Mouse (Mus musculus) liver, embryonic 11.5 days (tissue): Measurements from ENCODE around the gene Mmab. TPM values are rescaled to one million over a fixed set of nuclear protein-coding genes. Genes with fewer than 3 reads are reported as not detected.

Experiments used
- ATAC-seq: fragments of 200-750 bp; cut with Nextera tagmentation; replicated peaks from 2 replicates; pipeline ENCODE4 v1.8.0; 2017; ENCODE audit warnings: moderate number of reproducible peaks, mild to moderate bottlenecking, moderate TSS enrichment, moderate library complexity; ENCODE audit not compliant: low FRiP score
- DNase-seq: peaks from one replicate; pipeline ENCODE4 v3.0.0-alpha.2; 2017; ENCODE audit warnings: low spot score
- H3K27ac ChIP-seq: fragments of 300-500 bp; sonication (generic); 2 replicates; pipeline ENCODE4 v1.5.1; 2014; ENCODE audit warnings: mild to moderate bottlenecking, low read depth, low read length, control low read depth
- H3K27me3 ChIP-seq: fragments of 300-500 bp; sonication (generic); replicated peaks from 2 replicates; pipeline ENCODE4 v1.6.1; 2014; ENCODE audit warnings: low read length, mixed read lengths; ENCODE audit not compliant: control insufficient read depth, insufficient read depth
- H3K36me3 ChIP-seq: fragments of 300-500 bp; sonication (generic); 2 replicates; pipeline ENCODE4 v1.6.1; 2014; ENCODE audit warnings: mild to moderate bottlenecking, low read length, moderate library complexity, mixed read lengths; ENCODE audit not compliant: control insufficient read depth, insufficient read depth
- H3K4me1 ChIP-seq: fragments of 300-500 bp; sonication (generic); replicated peaks from 2 replicates; pipeline ENCODE4 v1.6.1; 2014; ENCODE audit warnings: low read length, mixed read lengths; ENCODE audit not compliant: control insufficient read depth, insufficient read depth
- H3K4me2 ChIP-seq: fragments of 300-500 bp; sonication (generic); 2 replicates; pipeline ENCODE4 v1.6.1; 2014; ENCODE audit warnings: mild to moderate bottlenecking, control low read depth, moderate library complexity
- H3K4me3 ChIP-seq: fragments of 300-500 bp; sonication (generic); 2 replicates; pipeline ENCODE4 v1.5.1; 2014; ENCODE audit warnings: low read depth, low read length, control low read depth
- H3K9ac ChIP-seq: fragments of 300-500 bp; sonication (generic); 2 replicates; pipeline ENCODE4 v1.6.1; 2014; ENCODE audit warnings: low read depth, low read length, control low read depth
- H3K9me3 ChIP-seq: fragments of 300-500 bp; sonication (generic); 2 replicates; pipeline ENCODE4 v1.6.1; 2016; ENCODE audit warnings: low read length, inconsistent platforms, mixed read lengths; ENCODE audit not compliant: control insufficient read depth
- WGBS: fragments of 180-500 bp; shearing (Covaris S2); extraction: QIAGEN DNeasy Blood & Tissue Kit; methylation state at CpG from one replicate; pipeline ENCODE4 v1.1.7; 2014; 5-methylcytosine and 5-hydroxymethylcytosine counted together
- polyA plus RNA-seq: library from polyadenylated mRNA; unstranded; fragments of >200 nt; fragmentation: Nextera tagmentation; extraction: Ambion mirVana; gene quantifications from 2 replicates; pipeline ENCODE4 v1.2.1, GENCODE M21; 2014

Gene Mmab
- polyA plus RNA-seq, 1 experiment from 2014 or later: 27.9 TPM

DNA sequence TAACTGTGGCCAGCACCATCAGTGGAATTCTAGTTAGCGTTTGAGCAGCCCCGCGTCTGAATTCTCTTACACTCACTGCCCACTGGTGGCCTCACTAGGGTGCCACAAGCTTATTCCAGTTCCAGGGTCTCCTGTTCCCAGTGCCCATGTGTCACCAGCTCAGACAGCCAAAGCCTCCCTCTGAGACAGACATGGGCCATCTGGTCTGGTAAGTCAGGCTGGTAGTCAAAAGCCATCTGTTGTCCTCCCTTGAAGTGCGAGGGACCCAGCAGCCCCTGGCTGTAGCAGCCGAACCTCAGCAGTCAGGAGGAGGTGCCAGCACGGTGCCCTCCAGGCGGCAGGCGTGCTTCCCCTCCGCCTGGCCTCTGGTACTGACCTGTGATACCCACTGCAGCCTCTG lies 12.4 kb upstream of the Mmab start:
- H3K4me3 ChIP-seq: no peak overlapping the region
- no peak overlapping the region for H3K4me2 ChIP-seq
- H3K27me3 ChIP-seq: no peaks in the 10 kb centered on the region
- peaks cover 3% of the 10 kb centered on the region; the same call in 1 of the 2 replicates for H3K36me3 ChIP-seq
- ATAC-seq (no peak), DNase-seq (no peak)
- peaks cover 7% of the 10 kb centered on the region for H3K4me1 ChIP-seq
- WGBS: 81% methylated on average over 9 of the region's 9 CpGs
- no peaks in the 10 kb centered on the region for H3K9me3 ChIP-seq
- no peak overlapping the region for H3K9ac ChIP-seq
- no peak overlapping the region for H3K27ac ChIP-seq

DNA sequence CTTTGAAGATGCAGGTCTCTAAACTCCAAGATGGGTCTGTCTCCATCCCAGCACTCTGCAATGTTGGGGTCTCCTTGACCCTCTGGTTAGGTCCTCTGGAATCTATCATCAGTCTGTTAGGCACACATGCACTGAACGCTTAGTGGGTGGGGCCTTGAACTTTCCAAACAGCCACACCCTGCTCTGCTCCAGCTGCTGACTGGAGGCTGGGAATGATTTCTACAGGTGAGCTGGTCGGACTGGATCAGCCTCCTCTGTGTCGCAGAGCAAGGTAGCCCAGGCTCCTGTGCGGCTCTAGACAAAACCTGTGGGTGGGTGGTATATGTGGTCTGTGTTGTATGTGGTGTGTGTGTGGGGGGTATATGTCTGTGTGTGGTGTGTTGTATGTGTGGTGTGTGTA lies 5.2 kb upstream of the Mmab start:
- Histone ChIP-seq H3K27me3 (no peaks in the 10 kb centered on the region), H3K4me2 (no peak overlapping the region), H3K9ac (no peak overlapping the region), H3K36me3 (peaks cover 7% of the 10 kb centered on the region; the same call in 1 of the 2 replicates), H3K9me3 (no peaks in the 10 kb centered on the region), H3K4me3 (no peak overlapping the region), H3K27ac (no peak overlapping the region), H3K4me1 (peaks cover 9% of the 10 kb centered on the region; the same call in 1 of the 2 replicates)
- 77% methylated on average over 4 of the region's 4 CpGs for WGBS
- no peak for ATAC-seq
- DNase-seq: no peak

DNA sequence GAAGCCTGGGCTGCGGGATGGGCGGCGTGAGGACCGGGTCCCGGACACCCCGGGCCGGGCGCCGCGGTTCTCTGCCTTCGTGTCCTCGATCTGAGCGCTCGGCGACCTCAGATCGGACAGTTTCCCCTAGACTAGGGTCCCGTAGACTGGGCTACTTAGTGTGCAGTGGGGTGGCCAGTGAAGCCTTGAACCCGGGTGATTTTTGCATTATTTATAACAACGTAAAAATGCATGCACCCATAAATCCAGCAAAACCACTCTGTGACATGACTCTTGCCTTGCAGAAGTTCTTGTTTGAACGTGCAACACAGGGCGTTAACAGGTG lies 470 bp upstream of the Mmab start:
- Histone ChIP-seq H3K4me3 (peak overlapping the region; percentile 62), H3K36me3 (peaks cover 4% of the 10 kb centered on the region; the same call in 1 of the 2 replicates), H3K27ac (no peak overlapping the region), H3K9ac (peak overlapping the region; percentile 63), H3K9me3 (no peaks in the 10 kb centered on the region), H3K27me3 (no peaks in the 10 kb centered on the region), H3K4me2 (peak overlapping the region; percentile 81), H3K4me1 (peaks cover 14% of the 10 kb centered on the region; the same call in 1 of the 2 replicates)
- ATAC-seq: no peak
- WGBS: under 1% methylated on average over 21 of the region's 21 CpGs
- DNase-seq: no peak

DNA sequence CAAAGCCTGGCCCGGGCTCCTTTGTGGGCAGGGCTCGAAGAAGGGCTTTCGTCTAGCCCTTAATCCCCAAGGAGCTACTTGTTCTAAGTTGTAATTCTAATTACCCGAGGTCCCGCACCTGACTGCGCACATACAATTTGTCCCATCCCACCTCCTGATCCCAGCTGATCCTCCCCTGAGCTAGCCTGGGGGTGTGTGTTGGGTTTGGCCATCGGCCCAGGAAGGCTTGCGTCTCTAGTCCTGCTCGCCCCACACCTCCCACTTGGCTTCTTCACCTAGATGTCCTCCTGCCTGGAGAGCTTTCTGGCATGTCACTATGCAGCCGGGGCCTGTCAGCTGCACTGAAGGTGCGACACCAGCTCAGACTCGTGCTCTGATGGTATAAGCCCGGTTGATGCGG lies 8.3 kb downstream of the Mmab start:
- Histone ChIP-seq H3K4me3 (no peak overlapping the region), H3K9ac (no peak overlapping the region), H3K27ac (no peak overlapping the region), H3K36me3 (peaks cover 5% of the 10 kb centered on the region; the same call in 1 of the 2 replicates), H3K9me3 (no peaks in the 10 kb centered on the region), H3K4me1 (no peaks in the 10 kb centered on the region), H3K27me3 (no peaks in the 10 kb centered on the region), H3K4me2 (no peak overlapping the region)
- ATAC-seq (no peak), DNase-seq (no peak)
- 92% methylated on average over 14 of the region's 14 CpGs for WGBS

DNA sequence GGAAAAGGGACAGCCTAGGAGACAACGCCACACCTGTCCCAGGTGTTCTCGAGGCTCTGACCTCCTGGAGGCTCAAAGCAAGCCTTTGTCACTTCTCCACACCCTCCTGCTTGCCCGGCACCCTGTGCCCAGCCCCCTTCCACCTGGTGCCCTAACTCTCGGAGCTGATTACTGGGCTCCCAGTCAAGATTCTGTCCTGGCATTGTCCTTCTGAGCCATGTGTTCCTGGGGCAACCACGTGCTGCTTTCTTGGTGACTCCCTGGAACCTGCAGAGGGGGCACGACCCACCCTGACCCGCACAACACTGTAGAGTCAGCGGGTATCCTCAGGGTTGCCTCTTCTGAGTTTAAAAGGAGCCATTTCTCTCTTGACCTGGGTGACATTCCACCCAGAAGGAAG lies 9.5 kb downstream of the Mmab start:
- Histone ChIP-seq H3K27me3 (no peaks in the 10 kb centered on the region; the same call in 1 of the 2 replicates), H3K9me3 (no peaks in the 10 kb centered on the region), H3K4me1 (no peaks in the 10 kb centered on the region), H3K4me3 (no peak overlapping the region), H3K4me2 (no peak overlapping the region), H3K9ac (no peak overlapping the region), H3K36me3 (peaks cover 5% of the 10 kb centered on the region; the same call in 1 of the 2 replicates), H3K27ac (no peak overlapping the region)
- 85% methylated on average over 8 of the region's 8 CpGs for WGBS
- ATAC-seq (no peak), DNase-seq (no peak)

DNA sequence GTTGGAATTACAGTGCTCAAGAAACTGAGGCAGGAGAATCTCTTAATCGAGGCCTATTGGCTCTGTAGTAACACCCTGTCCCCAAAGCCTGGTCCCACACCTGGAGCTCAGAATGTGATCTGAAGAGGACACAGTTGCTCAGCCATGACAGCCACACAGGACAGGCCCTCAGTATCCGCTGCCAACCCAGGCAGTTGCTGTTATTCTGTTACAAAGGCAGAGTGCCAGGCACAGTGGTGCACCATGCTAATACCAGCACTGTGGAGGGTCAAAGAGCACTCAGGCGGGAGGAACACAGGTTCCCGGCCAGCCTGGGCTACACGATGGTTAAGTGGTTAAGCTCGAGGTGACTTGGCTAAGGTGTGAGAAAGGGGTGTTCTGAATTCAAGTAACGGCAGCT lies 14.1 kb downstream of the Mmab start:
- Histone ChIP-seq H3K27ac (no peak overlapping the region), H3K4me2 (no peak overlapping the region)
- 82% methylated on average over 7 of the region's 7 CpGs for WGBS

DNA sequence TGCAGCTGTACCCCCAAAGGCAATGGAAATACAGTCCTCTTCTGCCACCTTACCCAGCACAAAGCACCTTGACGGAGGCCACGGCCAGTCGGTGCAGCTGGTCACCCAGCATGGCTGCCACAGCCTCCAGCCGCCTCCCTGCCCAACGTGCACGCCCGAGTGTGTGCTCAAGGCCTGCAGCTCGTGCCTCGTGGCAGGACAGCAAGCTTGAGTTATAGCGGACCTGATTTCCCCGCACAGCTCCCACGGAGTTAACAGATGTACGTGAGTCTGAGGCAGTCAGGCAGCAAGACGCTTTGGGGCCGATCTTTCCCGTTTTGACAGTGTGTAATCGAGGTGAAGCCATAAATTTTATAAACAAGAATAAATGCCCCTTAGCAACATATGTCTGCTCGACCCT lies 15.2 kb downstream of the Mmab start:
- no peaks in the 10 kb centered on the region for H3K4me1 ChIP-seq
- 69% methylated on average over 18 of the region's 18 CpGs for WGBS
- H3K27ac ChIP-seq: no peak overlapping the region
- H3K36me3 ChIP-seq: no peaks in the 10 kb centered on the region
- no peaks in the 10 kb centered on the region for H3K9me3 ChIP-seq
- H3K4me3 ChIP-seq: no peak overlapping the region
- no peak overlapping the region for H3K9ac ChIP-seq
- no peak for DNase-seq
- ATAC-seq: no peak
- no peaks in the 10 kb centered on the region; the same call in 1 of the 2 replicates for H3K27me3 ChIP-seq
- H3K4me2 ChIP-seq: no peak overlapping the region

More for the DNA sequence above, 14.1 kb downstream of the Mmab start:
- Histone ChIP-seq H3K4me3 (no peak overlapping the region), H3K4me1 (no peaks in the 10 kb centered on the region), H3K9me3 (no peaks in the 10 kb centered on the region), H3K27me3 (no peaks in the 10 kb centered on the region; the same call in 1 of the 2 replicates), H3K9ac (no peak overlapping the region), H3K36me3 (no peaks in the 10 kb centered on the region)
- ATAC-seq: no peak
- no peak for DNase-seq

DNA sequence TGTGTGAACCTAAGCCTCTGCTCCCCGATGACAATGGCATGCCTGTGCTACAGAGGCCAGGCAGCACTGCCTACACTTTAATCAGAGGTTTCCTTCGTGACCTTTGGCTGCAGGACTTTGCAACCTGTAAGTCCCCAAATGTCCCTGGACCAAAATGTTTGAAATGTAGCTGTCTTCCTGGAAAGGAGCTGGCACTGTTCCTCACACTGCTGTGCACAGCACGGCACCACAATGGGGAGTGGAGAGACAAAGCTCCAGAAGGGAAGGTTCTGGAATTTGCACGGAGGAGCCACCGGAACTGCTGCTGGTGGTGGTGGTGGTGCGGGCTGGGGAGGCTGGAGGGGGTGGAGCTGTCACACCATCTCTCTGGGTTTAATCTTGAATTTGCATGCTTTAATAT lies 17.1 kb downstream of the Mmab start:
- Histone ChIP-seq H3K9ac (no peak overlapping the region), H3K27ac (no peak overlapping the region), H3K4me3 (no peak overlapping the region), H3K36me3 (no peaks in the 10 kb centered on the region), H3K4me2 (no peak overlapping the region), H3K4me1 (peaks cover 5% of the 10 kb centered on the region), H3K9me3 (no peaks in the 10 kb centered on the region), H3K27me3 (no peaks in the 10 kb centered on the region; the same call in 1 of the 2 replicates)
- ATAC-seq (no peak), DNase-seq (no peak)
- WGBS: 83% methylated on average over 6 of the region's 6 CpGs

DNA sequence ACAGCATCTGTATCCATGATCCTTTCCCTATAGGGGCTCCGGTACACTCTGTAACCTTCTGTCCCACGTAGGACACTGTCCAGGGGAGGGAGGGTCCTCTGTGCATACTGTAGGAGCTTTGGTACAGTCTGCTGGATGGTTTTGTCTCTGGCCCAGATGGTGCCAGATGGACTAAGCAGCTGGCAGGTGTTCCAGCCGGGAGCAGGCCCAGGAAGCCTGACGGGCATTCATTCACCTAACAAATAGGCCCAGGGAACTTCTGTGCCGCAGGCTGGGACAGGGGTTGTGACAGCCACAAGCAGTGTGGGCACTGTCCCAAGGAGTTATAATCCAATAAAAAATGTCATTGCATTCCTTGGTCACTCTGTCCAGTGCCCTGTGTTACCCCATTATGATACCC lies 19.9 kb downstream of the Mmab start:
- no peak overlapping the region for H3K27ac ChIP-seq
- H3K4me1 ChIP-seq: peaks cover 5% of the 10 kb centered on the region
- WGBS: 88% methylated on average over 5 of the region's 5 CpGs
- ATAC-seq: no peak
- H3K4me3 ChIP-seq: no peak overlapping the region
- no peaks in the 10 kb centered on the region for H3K27me3 ChIP-seq
- no peak overlapping the region for H3K9ac ChIP-seq
- no peak overlapping the region for H3K4me2 ChIP-seq
- DNase-seq: no peak
- H3K9me3 ChIP-seq: no peaks in the 10 kb centered on the region
- peaks cover 21% of the 10 kb centered on the region for H3K36me3 ChIP-seq
